ENCODE assay signal across 8 mouse cellular contexts in genomic region chr12:72407721-72408110, GRCm38 (mm10). TPM values are rescaled to one million over a fixed set of nuclear protein-coding genes. Genes with fewer than 3 reads are reported as not detected.
DNase-seq lines count a peak whose midpoint lies in the region; ATAC-seq lines count a peak whose summit lies in the region.

No protein-coding gene starts in this region.

- peak overlapping the region; percentile 77 for H3K4me3 ChIP-seq in heart, embryonic 16.5 days (ENCODE audit: low read length)
- H3K4me3 ChIP-seq in macrophage (ENCODE audit: inconsistent target), result peak overlapping the region; percentile 34

- H3K9ac ChIP-seq in heart, embryonic 16.5 days (ENCODE audit: low read length), result peak overlapping the region; percentile 69

- 1% methylated on average over 17 of the region's 17 CpGs for WGBS in heart, embryonic 16.5 days
- WGBS in macrophage (ENCODE audit: missing documents), result 2% methylated on average over 17 of the region's 17 CpGs

- H3K4me1 ChIP-seq in heart, embryonic 16.5 days (ENCODE audit: control insufficient read depth, insufficient read depth, low read length), result peaks cover 10% of the 10 kb centered on the region

- peak; percentile 37; the same call in 1 of the 2 replicates for ATAC-seq in common myeloid progenitor, adult 5-6 weeks (replicated peaks; ENCODE audit: low read depth, poor library complexity, severe bottlenecking)
- no peak for ATAC-seq in heart, embryonic 16.5 days (replicated peaks; ENCODE audit: extremely low read depth, insufficient read depth, low FRiP score)

- peaks cover 22% of the 10 kb centered on the region for H3K27me3 ChIP-seq in heart, embryonic 16.5 days (ENCODE audit: control insufficient read depth, insufficient read depth, low read length)

- no peak overlapping the region for H3K27ac ChIP-seq in heart, embryonic 16.5 days (ENCODE audit: low read length)
- no peak overlapping the region for H3K27ac ChIP-seq in macrophage

- H3K9me3 ChIP-seq in heart, embryonic 16.5 days (replicated peaks; ENCODE audit: control insufficient read depth, low read length), result no peaks in the 10 kb centered on the region

- H3K4me2 ChIP-seq in heart, embryonic 16.5 days (ENCODE audit: low read depth, low read length), result peak overlapping the region; percentile 99

- peak; percentile 13 for DNase-seq in layer of hippocampus, adult 11-12 months (ENCODE audit: low spot score)
- no peak for DNase-seq in layer of hippocampus, adult 8-10 months (ENCODE audit: low spot score in 2 of 2)
- no peak for DNase-seq in adrenal gland, postnatal 4 days (ENCODE audit: low spot score in 2 of 2)
- DNase-seq in thymus, postnatal 10 days (ENCODE audit: low spot score in 2 of 2), result no peak
- no peak for DNase-seq in thymus, postnatal 14 days

- no peaks in the 10 kb centered on the region for H3K36me3 ChIP-seq in heart, embryonic 16.5 days (ENCODE audit: control insufficient read depth, insufficient read depth)
- no peaks in the 10 kb centered on the region for H3K36me3 ChIP-seq in macrophage (ENCODE audit: inconsistent target)

- H3K79me2 ChIP-seq in macrophage (ENCODE audit: inconsistent target), result no peaks in the 10 kb centered on the region

RNA-seq across cellular contexts. Expression of gene Rtn1, which starts 1.1 kb away (rescaled TPM):
- 1,000 to 10,000 TPM; 1,208 to 1,335 (median 1,272) TPM for total RNA-seq in layer of hippocampus, adult 8-10 months (2022)
- total RNA-seq in common myeloid progenitor, adult 5-6 weeks (2017), result not detected in 2 replicates
- 10.0 and 10.1 TPM in 2 replicates for polyA plus RNA-seq in heart, embryonic 16.5 days (2015; fragmentation: Nextera tagmentation; extraction: Ambion mirVana)
- total RNA-seq in macrophage (2018; cell fraction: chromatin; rRNA removed), result 1 to 10 TPM in 12 of 26 experiments, under 1 TPM in 14; 0.33 to 5.9 (median 0.90) TPM
- 1 to 10 TPM in 16 of 26 experiments, under 1 TPM in 10; 0.68 to 2.0 (median 1.1) TPM for total RNA-seq in macrophage (2018; cell fraction: cytosol; rRNA removed)
- 1 to 10 TPM in 25 of 26 experiments, under 1 TPM in 1; 0.99 to 7.8 (median 2.0) TPM for total RNA-seq in macrophage (2018; cell fraction: nucleus; rRNA removed)
- polyA plus RNA-seq in macrophage (2018), result 0.77 to 2.3 TPM (median 0.85 TPM) in 3 replicates
- 10 to 100 TPM; 66.3 to 86.5 TPM for total RNA-seq in adrenal gland, postnatal 4 days (2021)

RNA-seq across cellular contexts. Expression of gene Lrrc9, which starts 34.0 kb away (rescaled TPM):
- total RNA-seq in layer of hippocampus, adult 8-10 months (2022), result 1 to 10 TPM; 2.0 to 4.9 (median 4.0) TPM
- 1.6 and 2.1 TPM in 2 replicates for total RNA-seq in common myeloid progenitor, adult 5-6 weeks (2017)
- 0.53 and 0.60 TPM in 2 replicates for polyA plus RNA-seq in heart, embryonic 16.5 days (2015; fragmentation: Nextera tagmentation; extraction: Ambion mirVana)
- 1 to 10 TPM in 2 of 26 experiments, under 1 TPM in 8, not detected in 16; 0.25 to 1.2 (median 0.46) TPM for total RNA-seq in macrophage (2018; cell fraction: chromatin; rRNA removed)
- total RNA-seq in macrophage (2018; cell fraction: cytosol; rRNA removed), result under 1 TPM in 19 of 26 experiments, not detected in 7; under 0.01 to 0.16 (median 0.05) TPM
- under 1 TPM in 2 of 26 experiments, not detected in 24; 0.21 to 0.96 TPM for total RNA-seq in macrophage (2018; cell fraction: nucleus; rRNA removed)
- polyA plus RNA-seq in macrophage (2018), result 0.07 to 0.09 TPM in 2 of 3 replicates, not detected in the other
- 1 to 10 TPM; 1.9 to 2.4 TPM for total RNA-seq in adrenal gland, postnatal 4 days (2021)

Comparison
In these comparisons a context has a peak if more than half of its experiments do, and no peak if none do; other contexts are left out.
1. RNA of gene Rtn1, which starts 1.1 kb away (total RNA-seq): 1,208 to 1,335 TPM in layer of hippocampus, adult 8-10 months and 66.3 to 86.5 TPM in adrenal gland, postnatal 4 days; not detected in common myeloid progenitor, adult 5-6 weeks; every median in the first group is over 10 times any median in the second.